Mouse (Mus musculus) stomach, postnatal 0 days (tissue): ENCODE measurements around the gene Wwox. TPM values are rescaled to one million over a fixed set of nuclear protein-coding genes. Genes with fewer than 3 reads are reported as not detected.
A peak's percentile ranks its signal among the peaks of the same experiment; 100 is the strongest.

Experiments
- ATAC-seq: fragments of 200-750 bp; cut with Nextera tagmentation; 2 replicates; pipeline ENCODE4 v1.8.0; 2017; ENCODE audit not compliant: low FRiP score, low TSS enrichment
- DNase-seq: peaks from one replicate; pipeline ENCODE4 v3.0.0-alpha.2; 2016; ENCODE audit warnings: low spot score
- H3K27ac ChIP-seq: fragments of 300-500 bp; sonication (generic); replicated peaks from 2 replicates; pipeline ENCODE4 v1.5.1; 2014; ENCODE audit warnings: mild to moderate bottlenecking, control low read depth
- H3K27me3 ChIP-seq: fragments of 300-500 bp; sonication (generic); 2 replicates; pipeline ENCODE4 v1.6.1; 2014; ENCODE audit warnings: low read length; ENCODE audit not compliant: control insufficient read depth, insufficient read depth
- H3K36me3 ChIP-seq: fragments of 300-500 bp; sonication (generic); 2 replicates; pipeline ENCODE4 v1.6.1; 2014; ENCODE audit warnings: low read length, mixed read lengths; ENCODE audit not compliant: control insufficient read depth, insufficient read depth
- H3K4me1 ChIP-seq: fragments of 300-500 bp; sonication (generic); replicated peaks from 2 replicates; pipeline ENCODE4 v1.6.1; 2014; ENCODE audit warnings: antibody characterized with exemption; ENCODE audit not compliant: control insufficient read depth, insufficient read depth
- H3K4me2 ChIP-seq: fragments of 300-500 bp; sonication (generic); replicated peaks from 2 replicates; pipeline ENCODE4 v1.6.1; 2014; ENCODE audit warnings: low read depth, mild to moderate bottlenecking, control low read depth, moderate library complexity
- H3K4me3 ChIP-seq: fragments of 300-500 bp; sonication (generic); 2 replicates; pipeline ENCODE4 v1.5.1; 2014; ENCODE audit warnings: low read depth, low read length, control low read depth
- H3K9ac ChIP-seq: fragments of 300-500 bp; sonication (generic); 2 replicates; pipeline ENCODE4 v1.6.1; 2014; ENCODE audit warnings: mild to moderate bottlenecking, low read length, control low read depth, mixed read lengths
- H3K9me3 ChIP-seq: fragments of 300-500 bp; sonication (generic); 2 replicates; pipeline ENCODE4 v1.6.1; 2016; ENCODE audit warnings: low read length; ENCODE audit not compliant: control insufficient read depth
- CTCF ChIP-seq: IDR thresholded peaks from 2 replicates; pipeline ENCODE4 v1.5.1; 2016; ENCODE audit warnings: antibody characterized with exemption, low read depth, mild to moderate bottlenecking, moderate library complexity
- EP300 ChIP-seq: optimal IDR thresholded peaks from 2 replicates; pipeline ENCODE3; 2016; ENCODE audit warnings: antibody characterized with exemption
- WGBS: fragments of 180-500 bp; shearing (Covaris S2); extraction: QIAGEN DNeasy Blood & Tissue Kit; methylation state at CpG from one replicate; pipeline ENCODE4 v1.1.7; 2014; 5-methylcytosine and 5-hydroxymethylcytosine counted together
- polyA plus RNA-seq: library from polyadenylated mRNA; unstranded; fragments of >200 nt; fragmentation: Nextera tagmentation; extraction: Ambion mirVana; gene quantifications from 2 replicates; pipeline ENCODE4 v1.2.1, GENCODE M21; 2015

Gene Wwox
- polyA plus RNA-seq, 1 experiment from 2014 or later = 9.2 TPM

DNA sequence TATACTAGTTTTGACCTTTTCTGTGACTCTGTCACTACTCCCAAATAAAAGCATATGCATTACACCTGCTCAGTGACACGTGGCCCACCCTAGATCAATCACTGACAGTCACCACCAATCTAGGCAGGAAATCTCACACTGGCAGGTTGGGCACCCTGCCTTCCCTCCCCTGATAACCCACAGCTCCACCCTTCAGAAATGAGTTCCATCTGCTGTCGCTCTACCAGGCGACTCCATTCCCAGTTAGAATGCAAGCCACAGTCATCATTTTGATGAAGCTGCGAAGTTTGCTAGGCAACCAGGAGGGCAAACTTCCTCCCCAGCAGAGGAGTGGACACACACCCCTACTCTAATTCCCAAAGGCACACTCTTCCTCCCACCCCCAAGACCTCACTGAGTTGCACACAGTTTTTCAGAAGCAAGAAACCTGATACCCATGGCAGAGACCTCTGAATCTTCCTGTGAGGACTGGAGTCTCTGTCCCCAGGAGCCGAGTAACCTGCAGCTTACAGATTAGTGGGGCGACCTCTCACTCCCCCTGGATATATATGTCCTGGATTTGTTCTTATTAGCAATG lies 238.2 kb downstream of the Wwox start:
- no peaks in the 10 kb centered on the region for H3K36me3 ChIP-seq
- H3K9ac ChIP-seq = no peak overlapping the region
- ATAC-seq = no peak
- no peaks in the 10 kb centered on the region for H3K9me3 ChIP-seq
- 65% methylated on average over 6 of the region's 6 CpGs for WGBS
- H3K4me3 ChIP-seq = no peak overlapping the region
- TF ChIP-seq CTCF (no peak), EP300 (no peak)
- no peak overlapping the region for H3K27ac ChIP-seq
- no peak overlapping the region for H3K4me2 ChIP-seq
- DNase-seq = no peak
- no peaks in the 10 kb centered on the region for H3K27me3 ChIP-seq
- no peaks in the 10 kb centered on the region for H3K4me1 ChIP-seq

DNA sequence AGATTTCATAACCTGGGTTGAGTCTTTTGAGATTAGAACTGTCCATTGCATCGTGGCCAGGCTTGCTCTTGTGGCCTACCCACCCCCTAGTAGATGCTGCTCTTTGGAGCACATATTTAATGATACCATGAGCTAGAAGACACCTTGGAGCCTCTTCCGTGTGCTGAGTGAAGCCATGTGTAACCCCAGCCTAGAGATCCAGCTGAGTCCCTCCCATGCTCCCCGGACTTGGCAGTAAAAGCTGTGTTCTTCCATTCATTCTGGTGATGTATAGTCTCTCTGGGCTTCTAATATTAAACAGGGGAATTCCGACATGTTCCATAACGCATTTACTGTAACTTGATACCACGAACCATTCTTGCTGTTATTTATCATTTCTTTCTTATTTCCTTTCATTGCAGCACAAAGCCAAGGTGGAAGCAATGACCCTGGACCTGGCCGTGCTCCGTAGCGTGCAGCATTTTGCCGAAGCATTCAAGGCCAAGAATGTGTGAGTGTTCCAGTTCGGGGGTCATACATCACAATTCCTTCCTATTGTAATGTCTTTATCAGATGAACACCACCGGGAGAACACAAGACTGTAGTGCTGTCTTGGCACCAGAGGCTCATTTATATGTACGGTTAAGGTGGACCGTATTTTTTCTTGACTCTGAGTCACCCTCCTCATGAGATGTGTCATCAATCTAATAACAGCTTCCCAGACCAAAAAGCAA lies 240.1 kb downstream of the Wwox start:
- no peak overlapping the region for H3K4me2 ChIP-seq
- no peak for DNase-seq
- TF ChIP-seq EP300 (no peak), CTCF (no peak)
- ATAC-seq = peak; percentile 73; the same call in 1 of the 2 replicates
- peak overlapping the region; percentile 45; the same call in 1 of the 2 replicates for H3K27ac ChIP-seq
- H3K4me1 ChIP-seq = no peaks in the 10 kb centered on the region
- no peak overlapping the region for H3K9ac ChIP-seq
- H3K9me3 ChIP-seq = no peaks in the 10 kb centered on the region
- no peaks in the 10 kb centered on the region for H3K27me3 ChIP-seq
- no peaks in the 10 kb centered on the region for H3K36me3 ChIP-seq
- no peak overlapping the region for H3K4me3 ChIP-seq
- WGBS = 44% methylated on average over 14 of the region's 14 CpGs

DNA sequence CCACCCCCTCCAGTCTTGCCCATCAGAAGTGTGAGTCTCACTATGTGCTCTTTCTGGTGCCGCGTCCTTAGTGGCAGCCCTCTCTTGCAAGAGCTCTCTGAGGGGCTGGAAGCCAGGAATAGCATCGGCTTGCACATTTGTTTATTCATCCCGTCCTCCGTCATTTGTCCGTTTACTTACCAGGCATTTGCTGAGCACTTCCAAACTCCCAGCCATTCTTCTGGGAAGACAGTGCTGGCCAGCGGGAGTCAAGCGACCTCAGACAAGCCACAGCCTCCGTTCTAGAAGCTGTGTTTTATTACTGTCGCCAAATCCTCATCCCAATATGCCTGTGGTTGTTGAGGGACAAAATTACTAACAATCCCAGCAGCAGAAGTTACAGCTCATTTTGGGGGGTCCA lies 241.7 kb downstream of the Wwox start:
- Histone ChIP-seq H3K36me3 (no peaks in the 10 kb centered on the region), H3K27ac (peak overlapping the region; percentile 49; the same call in 1 of the 2 replicates), H3K27me3 (no peaks in the 10 kb centered on the region), H3K9ac (no peak overlapping the region), H3K4me3 (no peak overlapping the region), H3K4me2 (no peak overlapping the region), H3K4me1 (no peaks in the 10 kb centered on the region), H3K9me3 (no peaks in the 10 kb centered on the region)
- TF ChIP-seq EP300 (no peak), CTCF (no peak)
- 20% methylated on average over 10 of the region's 10 CpGs for WGBS
- DNase-seq (no peak), ATAC-seq (no peak)

DNA sequence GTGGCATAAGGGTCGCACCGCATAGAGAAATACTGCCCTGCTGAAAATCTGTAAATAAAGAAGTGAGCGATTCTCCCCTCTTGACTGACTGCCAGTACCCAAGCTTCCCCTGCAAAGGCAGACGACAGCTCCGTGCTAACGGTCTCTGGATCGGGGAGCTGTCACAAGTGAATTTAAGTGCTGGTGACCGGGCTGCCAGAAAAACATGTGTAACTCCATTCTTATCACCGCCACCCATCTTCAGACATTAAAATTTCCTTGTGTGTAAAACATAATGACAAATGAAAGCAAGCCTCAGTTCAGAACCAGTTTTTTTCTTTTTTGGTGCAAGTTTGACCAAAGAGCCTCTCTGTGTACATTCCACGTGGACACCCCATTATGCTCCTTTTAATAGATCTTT lies 242.7 kb downstream of the Wwox start:
- Histone ChIP-seq H3K36me3 (no peaks in the 10 kb centered on the region), H3K27me3 (no peaks in the 10 kb centered on the region), H3K4me1 (no peaks in the 10 kb centered on the region), H3K27ac (0 out of 2 replicates have a peak overlapping the region, but pooled peaks have one; percentile 49), H3K9me3 (no peaks in the 10 kb centered on the region), H3K9ac (no peak overlapping the region), H3K4me3 (no peak overlapping the region), H3K4me2 (no peak overlapping the region)
- 42% methylated on average over 10 of the region's 10 CpGs for WGBS
- ATAC-seq (no peak), DNase-seq (no peak)
- TF ChIP-seq EP300 (no peak), CTCF (no peak)

DNA sequence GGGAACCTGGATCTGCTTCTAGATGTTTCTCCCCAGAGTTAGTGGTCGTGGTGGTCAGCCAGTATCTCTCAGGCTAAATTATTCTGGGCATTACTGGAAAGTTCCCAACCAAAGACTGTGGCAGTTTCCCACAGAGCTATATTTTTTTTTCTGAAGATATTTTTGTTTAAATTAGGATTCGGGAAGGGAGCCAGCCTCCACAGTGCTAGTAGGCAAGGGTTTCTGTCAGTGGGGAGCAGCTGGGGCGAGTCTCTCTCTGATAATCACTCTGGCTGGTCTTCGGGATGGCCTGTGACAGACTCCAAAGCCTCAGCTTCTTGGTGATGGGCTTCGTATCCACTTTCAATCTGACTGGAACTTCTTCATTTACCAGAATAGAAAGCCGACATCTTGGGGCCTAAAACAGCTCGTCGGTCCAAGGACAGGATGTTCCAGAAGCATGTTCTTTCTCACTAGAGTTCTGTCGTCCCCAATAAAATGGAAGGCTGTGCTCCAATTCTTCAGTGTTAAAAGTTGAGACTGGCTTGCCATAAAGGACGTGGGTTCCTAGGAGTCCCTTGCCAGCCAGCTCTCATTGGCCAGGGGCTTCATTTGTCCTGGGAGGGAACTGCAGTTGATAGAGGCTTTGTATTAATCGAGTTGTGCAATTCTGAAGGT lies 244.7 kb downstream of the Wwox start:
- Histone ChIP-seq H3K9me3 (no peaks in the 10 kb centered on the region), H3K4me1 (no peaks in the 10 kb centered on the region), H3K27me3 (no peaks in the 10 kb centered on the region), H3K4me2 (no peak overlapping the region), H3K36me3 (no peaks in the 10 kb centered on the region), H3K27ac (peak overlapping the region; percentile 82), H3K9ac (no peak overlapping the region), H3K4me3 (no peak overlapping the region)
- TF ChIP-seq EP300 = peak; percentile 37
- no peak for TF ChIP-seq CTCF
- 44% methylated on average over 11 of the region's 11 CpGs for WGBS
- peak; percentile 63; the same call in 1 of the 2 replicates for ATAC-seq
- no peak for DNase-seq

DNA sequence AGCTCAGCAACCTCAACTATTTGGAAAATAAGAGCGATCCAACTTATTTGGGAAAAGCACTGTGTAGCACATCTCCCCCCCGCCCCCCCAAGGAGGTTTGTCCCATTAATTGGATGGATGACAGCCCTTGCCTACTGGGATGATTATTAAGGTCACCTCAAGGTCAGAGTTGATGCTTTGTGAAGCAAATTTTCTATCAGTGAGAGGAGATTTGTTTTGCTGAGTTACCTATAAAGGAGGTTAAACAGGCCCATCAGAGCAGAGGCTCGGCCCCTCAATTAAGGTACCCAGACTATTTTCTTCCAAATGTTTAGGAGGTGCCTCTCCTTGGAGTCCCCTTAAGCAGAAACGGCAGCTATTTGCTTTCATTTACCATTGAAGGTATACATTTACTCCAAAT lies 247.0 kb downstream of the Wwox start:
- ATAC-seq = no peak
- DNase-seq = no peak
- no peak overlapping the region for H3K4me3 ChIP-seq
- no peaks in the 10 kb centered on the region for H3K36me3 ChIP-seq
- H3K27ac ChIP-seq = no peak overlapping the region
- H3K4me1 ChIP-seq = no peaks in the 10 kb centered on the region
- 84% methylated on average over 4 of the region's 4 CpGs for WGBS
- TF ChIP-seq CTCF = no peak
- H3K9ac ChIP-seq = no peak overlapping the region
- H3K4me2 ChIP-seq = no peak overlapping the region
- no peaks in the 10 kb centered on the region for H3K9me3 ChIP-seq
- no peaks in the 10 kb centered on the region for H3K27me3 ChIP-seq
